Mouse (Mus musculus): ENCODE results near the gene Cbfa2t3.

GRCm38 (mm10) chr8:122666827-122667226 lies 32.1 kb downstream of the Cbfa2t3 start:
- TF ChIP-seq EP300 (IDR thresholded peaks at IDR 0.05; ENCODE audit: insufficient read depth, low read depth, low read length) (no peak), CTCF (IDR thresholded peaks at IDR 0.05) (no peak), POLR2A (IDR thresholded peaks at IDR 0.05; ENCODE audit: insufficient read depth, low read depth, low read length) (0 out of 2 replicates have a peak, but pooled peaks have one; percentile 15)
